Mouse (Mus musculus) small intestine, adult 2 months (tissue): ENCODE data around the gene Csta1. TPM values are rescaled to one million over a fixed set of nuclear protein-coding genes. Genes with fewer than 3 reads are reported as not detected.
"Not testable (repeated sequence)": the region's sequence is repeated elsewhere in the genome, so short reads cannot be mapped to it uniquely, and the experiment has no call there.

Experiments used
- H3K27ac ChIP-seq: fragments of 200-500 bp; 2 replicates; pipeline ENCODE4 v1.5.1; 2012; ENCODE audit warnings: low read depth, low read length, control low read depth, inconsistent platforms; ENCODE audit not compliant: insufficient read depth
- H3K27me3 ChIP-seq: fragments of 200-500 bp; 2 replicates; pipeline ENCODE4 v1.6.1; 2012; ENCODE audit warnings: mild to moderate bottlenecking, moderate library complexity, low read length, inconsistent platforms; ENCODE audit not compliant: control insufficient read depth, insufficient read depth
- H3K36me3 ChIP-seq: fragments of 200-500 bp; 2 replicates; pipeline ENCODE4 v1.6.1; 2012; ENCODE audit warnings: mild to moderate bottlenecking, low read length, control low read depth, inconsistent platforms; ENCODE audit not compliant: control insufficient read depth, insufficient read depth
- H3K4me1 ChIP-seq: fragments of 200-500 bp; 2 replicates; pipeline ENCODE4 v1.6.1; 2012; ENCODE audit warnings: low read length, inconsistent platforms, mixed read lengths; ENCODE audit not compliant: control insufficient read depth, insufficient read depth, insufficient read length
- H3K4me3 ChIP-seq: fragments of 200-500 bp; 2 replicates; pipeline ENCODE4 v1.5.1; 2012; ENCODE audit warnings: low read depth, mild to moderate bottlenecking, control low read depth, inconsistent platforms, low read length, moderate library complexity
- CTCF ChIP-seq: fragments of 200-500 bp; IDR thresholded peaks from 2 replicates; pipeline ENCODE4 v1.5.1; 2012; ENCODE audit warnings: low read depth, mild to moderate bottlenecking, control low read depth, inconsistent platforms, low read length, moderate library complexity, mixed read lengths; ENCODE audit not compliant: insufficient replicate concordance, insufficient read length; ENCODE audit errors: extremely low read depth
- POLR2A ChIP-seq: fragments of 200-500 bp; IDR thresholded peaks from 2 replicates; pipeline ENCODE4 v1.6.1; 2012; ENCODE audit warnings: low read depth, mild to moderate bottlenecking, control low read depth, inconsistent platforms, low read length, moderate library complexity
- WGBS: fragments of 180-500 bp; shearing (Covaris S2); methylation state at CpG from one replicate; pipeline ENCODE4 v1.1.7; 2018; 5-methylcytosine and 5-hydroxymethylcytosine counted together
- polyA plus RNA-seq: library from polyadenylated mRNA; depleted of rRNA; stranded (reverse); fragments of >200 nt; gene quantifications from 2 replicates; pipeline ENCODE4 v1.2.3, GENCODE M21; 2012

The Csta1 gene
- polyA plus RNA-seq, 1 experiment, result not detected

- no peaks in the 10 kb centered on the region for H3K36me3 ChIP-seq
- TF ChIP-seq CTCF (no peak), POLR2A (no peak)
- 88% methylated on average over 1 of the region's 1 CpGs for WGBS
- no peaks in the 10 kb centered on the region for H3K27me3 ChIP-seq
- no peak overlapping the region for H3K27ac ChIP-seq
- H3K4me3 ChIP-seq, result no peak overlapping the region
- H3K4me1 ChIP-seq, result no peaks in the 10 kb centered on the region
Observed at GRCm38 (mm10) chr16:36102211-36102610, 28.8 kb downstream of the Csta1 start.

- Histone ChIP-seq H3K4me1 (no peaks in the 10 kb centered on the region), H3K27me3 (no peaks in the 10 kb centered on the region), H3K27ac (no peak overlapping the region), H3K36me3 (no peaks in the 10 kb centered on the region), H3K4me3 (no peak overlapping the region)
- no peak for TF ChIP-seq POLR2A
- TF ChIP-seq CTCF, result no peak
- 94% methylated on average over 1 of the region's 1 CpGs for WGBS
Observed at GRCm38 (mm10) chr16:36101526-36101925, 29.5 kb downstream of the Csta1 start.

- H3K27ac ChIP-seq, H3K36me3 ChIP-seq, H3K4me3 ChIP-seq, H3K27me3 ChIP-seq, H3K4me1 ChIP-seq: not testable (repeated sequence)
- WGBS, result 85% methylated on average over 12 of the region's 12 CpGs
Observed at GRCm38 (mm10) chr16:36097813-36098499, 33.1 kb downstream of the Csta1 start.

- TF ChIP-seq POLR2A, result no peak
- no peak for TF ChIP-seq CTCF
Observed at GRCm38 (mm10) chr16:36094079-36094478, 37.0 kb downstream of the Csta1 start.

GRCm38 (mm10) chr16:36090785-36091509, 40.1 kb downstream of the Csta1 start:
- peaks cover 6% of the 10 kb centered on the region; the same call in 1 of the 2 replicates for H3K36me3 ChIP-seq
- WGBS, result 89% methylated on average over 11 of the region's 11 CpGs

More at GRCm38 (mm10) chr16:36094079-36094478, 37.0 kb downstream of the Csta1 start:
- WGBS, result 89% methylated on average over 3 of the region's 3 CpGs
- Histone ChIP-seq H3K27me3 (no peaks in the 10 kb centered on the region), H3K27ac (no peak overlapping the region), H3K4me3 (no peak overlapping the region), H3K36me3 (0 out of 2 replicates have a peak, but pooled peaks cover 1% of the 10 kb centered on the region), H3K4me1 (peaks cover 10% of the 10 kb centered on the region; the same call in 1 of the 2 replicates)

GRCm38 (mm10) chr16:36089850-36090616, 41.0 kb downstream of the Csta1 start:
- Histone ChIP-seq H3K27me3 (no peaks in the 10 kb centered on the region), H3K4me3 (no peak overlapping the region), H3K36me3 (peaks cover 11% of the 10 kb centered on the region), H3K4me1 (peaks cover 20% of the 10 kb centered on the region; the same call in 1 of the 2 replicates), H3K27ac (peak overlapping the region; percentile 79; the same call in 1 of the 2 replicates)
- no peak for TF ChIP-seq POLR2A
- TF ChIP-seq CTCF, result peak; percentile 10; the same call in 1 of the 2 replicates
- WGBS, result 33% methylated on average over 8 of the region's 8 CpGs

More at GRCm38 (mm10) chr16:36090785-36091509, 40.1 kb downstream of the Csta1 start:
- Histone ChIP-seq H3K27me3 (no peaks in the 10 kb centered on the region), H3K4me3 (no peak overlapping the region), H3K4me1 (peaks cover 20% of the 10 kb centered on the region; the same call in 1 of the 2 replicates), H3K27ac (peak overlapping the region; percentile 76; the same call in 1 of the 2 replicates)
- TF ChIP-seq POLR2A (no peak), CTCF (no peak)

- Histone ChIP-seq H3K27me3 (no peaks in the 10 kb centered on the region), H3K27ac (peak overlapping the region; percentile 25), H3K36me3 (peaks cover 11% of the 10 kb centered on the region)
Observed at GRCm38 (mm10) chr16:36089065-36089464, 42.0 kb downstream of the Csta1 start.

More at GRCm38 (mm10) chr16:36089065-36089464, 42.0 kb downstream of the Csta1 start:
- TF ChIP-seq POLR2A (no peak), CTCF (no peak)
- H3K4me3 ChIP-seq, result no peak overlapping the region
- 60% methylated on average over 7 of the region's 7 CpGs for WGBS
- peaks cover 20% of the 10 kb centered on the region; the same call in 1 of the 2 replicates for H3K4me1 ChIP-seq
